Mouse (Mus musculus) urinary bladder, postnatal 36 days (tissue): Measurements from ENCODE around the gene 2310057M21Rik.

ENCODE experiments used
- DNase-seq, 2 experiments: peaks; one replicate each; pipeline ENCODE4 v3.0.0; 2022; ENCODE audit warnings: low spot score in 2 of 2, mixed read lengths in 1 of 2

Gene 2310057M21Rik

DNA sequence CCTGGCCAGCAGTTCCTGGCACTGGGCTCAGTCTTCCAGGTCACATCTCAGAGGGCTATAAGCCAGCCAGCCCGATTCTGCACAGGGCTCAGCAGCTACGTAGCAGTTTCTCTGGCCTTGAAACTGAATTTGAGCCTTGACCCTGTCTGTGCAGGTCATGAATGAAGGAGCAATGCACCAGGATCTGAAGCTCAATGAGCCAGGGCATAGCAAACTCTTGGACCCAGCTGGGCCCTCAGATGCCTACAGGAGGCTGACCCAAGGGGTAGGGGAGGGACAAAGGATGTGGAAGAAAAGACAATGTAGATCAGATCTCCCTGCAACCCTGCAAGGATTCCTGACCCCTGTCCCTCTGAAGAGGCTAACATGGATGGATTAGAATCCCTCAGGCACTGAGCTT, 40.4 kb downstream of the 2310057M21Rik start, which contains the start of gene Cuzd1:
Gene Cuzd1, minus strand, starts transcription at position 101 of the 400 bp plus-strand sequence.
- no peak for DNase-seq

DNA sequence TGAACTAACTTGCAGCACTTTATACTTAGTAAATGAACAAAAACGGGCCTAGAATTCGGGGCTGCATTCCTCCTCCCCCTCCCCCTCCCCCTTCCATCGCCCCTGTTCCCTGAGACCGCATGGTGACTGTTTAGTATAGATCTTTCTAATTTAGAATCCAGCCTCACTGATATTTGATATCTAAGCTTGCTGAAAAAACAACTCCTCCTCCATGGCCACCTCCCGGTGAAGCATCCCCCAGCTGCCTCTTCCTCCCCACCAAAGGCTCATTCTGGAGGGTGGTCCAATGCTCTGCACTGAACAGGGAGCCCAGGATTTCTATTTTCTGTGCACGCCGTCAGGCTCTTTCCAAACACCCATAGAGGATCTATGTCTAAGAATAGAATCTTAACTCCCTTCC, 44.2 kb downstream of the 2310057M21Rik start:
- no peak for DNase-seq

GRCm38 (mm10) chr7:131317587-131317986, 45.0 kb downstream of the 2310057M21Rik start:
- no peak for DNase-seq

GRCm38 (mm10) chr7:131314493-131314892, 48.1 kb downstream of the 2310057M21Rik start:
- no peak for DNase-seq

DNA sequence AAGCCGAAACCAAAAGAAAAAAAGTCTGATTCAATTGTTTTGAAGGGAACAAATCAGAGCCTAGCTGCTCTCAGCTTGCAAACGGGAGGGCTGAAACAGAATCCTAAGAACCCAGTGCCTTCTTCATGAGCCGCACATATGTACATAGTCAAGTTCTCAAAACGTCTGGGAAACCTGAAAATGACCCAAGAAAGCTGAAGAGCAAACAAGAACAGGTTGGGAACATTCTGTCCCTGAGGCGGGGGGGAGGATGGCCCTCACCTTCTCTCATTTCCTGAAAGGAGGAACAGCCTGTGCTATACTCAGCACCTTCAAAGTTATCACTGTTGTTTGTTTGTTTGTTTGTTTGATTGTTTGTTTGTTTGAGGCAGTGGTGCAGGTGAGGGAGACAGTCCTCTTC, 55.8 kb downstream of the 2310057M21Rik start:
- no peak for DNase-seq

DNA sequence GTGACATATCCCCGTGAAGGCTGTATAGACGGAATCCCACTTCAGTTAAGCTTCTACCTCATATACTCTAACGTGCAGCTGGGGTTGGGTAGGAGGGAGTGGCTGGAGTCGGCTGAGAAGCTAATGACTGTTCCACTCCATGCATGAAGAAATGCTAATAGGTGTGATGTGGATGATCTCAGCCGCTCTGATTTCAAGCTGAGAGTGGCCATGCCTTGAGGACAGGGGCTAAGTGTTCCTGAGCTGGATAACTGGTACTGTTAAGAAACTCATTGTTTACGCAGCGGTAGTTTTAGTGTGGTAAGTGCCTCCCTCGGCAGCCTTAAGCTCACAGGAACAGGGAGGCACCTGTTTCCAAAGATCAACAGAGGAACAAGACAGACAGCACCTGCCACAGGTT, 59.2 kb downstream of the 2310057M21Rik start:
- DNase-seq, result no peak

- no peak for DNase-seq
Observed at GRCm38 (mm10) chr7:131297151-131297550, 65.4 kb downstream of the 2310057M21Rik start.
